Mouse (Mus musculus) lung, postnatal 36 days (tissue): ENCODE measurements around the gene Ccdc137.

Experiments used
- DNase-seq: peaks from one replicate; pipeline ENCODE4 v3.0.0; 2022; ENCODE audit warnings: mixed read lengths

Gene Ccdc137

DNA sequence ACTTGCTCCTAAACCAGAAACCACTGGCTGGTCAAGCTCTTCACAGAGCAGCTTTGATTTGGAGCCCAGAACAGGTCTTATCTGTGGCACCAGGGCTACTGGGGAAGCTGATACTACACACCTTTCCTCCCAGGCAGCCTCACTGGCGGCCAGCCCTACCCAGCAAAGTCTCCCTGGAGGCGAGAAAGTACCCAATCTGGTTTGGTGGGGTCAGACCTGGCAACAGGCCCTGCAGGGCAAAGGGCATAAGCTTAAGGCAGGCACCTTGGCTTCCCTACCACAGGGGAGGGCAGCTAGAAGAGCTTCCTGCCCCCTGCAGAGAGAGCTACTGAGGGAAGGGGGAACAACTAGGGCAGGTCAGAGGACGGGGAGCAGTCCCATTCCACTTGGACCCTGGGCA is 42.4 kb downstream of the Ccdc137 start:
- DNase-seq = peak; percentile 85

DNA sequence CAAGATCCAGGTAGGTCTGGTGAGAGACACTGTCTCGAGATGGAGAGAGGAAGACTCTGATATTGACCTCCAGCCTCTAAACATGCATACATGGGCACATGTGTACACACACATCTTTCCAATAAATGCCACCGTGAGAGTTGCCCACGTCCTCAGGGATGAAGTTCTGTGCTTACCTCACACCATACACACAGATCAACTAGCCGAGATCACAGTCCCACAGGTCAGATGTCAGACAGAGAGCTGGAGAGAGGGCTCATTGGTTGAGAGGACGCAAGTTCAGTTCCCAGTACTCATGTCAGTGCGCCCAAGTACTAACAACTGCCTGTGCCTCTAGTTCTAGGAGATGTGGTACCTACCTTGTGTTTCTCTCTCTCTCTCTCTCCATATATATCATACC is 43.1 kb downstream of the Ccdc137 start:
- DNase-seq = no peak

DNA sequence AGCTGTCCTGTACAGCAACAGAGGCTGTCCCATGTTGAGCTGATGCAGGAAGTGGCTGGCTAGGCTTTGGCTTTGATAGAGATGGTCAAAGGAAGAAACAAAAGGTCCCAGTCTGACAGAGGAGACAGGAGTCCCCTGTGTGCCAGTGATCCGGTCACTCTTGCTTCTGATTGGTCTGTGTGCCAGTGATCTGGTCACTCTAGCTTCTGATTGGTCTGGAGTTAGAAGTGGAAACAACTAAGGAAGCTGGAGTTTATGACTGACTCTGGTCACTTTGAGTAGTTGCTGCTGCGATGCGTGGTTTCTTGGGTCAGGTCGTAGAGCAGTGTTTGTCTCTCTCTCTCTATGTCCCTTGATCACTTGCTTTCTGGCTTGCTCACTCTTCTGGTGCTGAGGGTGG is 43.8 kb downstream of the Ccdc137 start:
- no peak for DNase-seq

DNA sequence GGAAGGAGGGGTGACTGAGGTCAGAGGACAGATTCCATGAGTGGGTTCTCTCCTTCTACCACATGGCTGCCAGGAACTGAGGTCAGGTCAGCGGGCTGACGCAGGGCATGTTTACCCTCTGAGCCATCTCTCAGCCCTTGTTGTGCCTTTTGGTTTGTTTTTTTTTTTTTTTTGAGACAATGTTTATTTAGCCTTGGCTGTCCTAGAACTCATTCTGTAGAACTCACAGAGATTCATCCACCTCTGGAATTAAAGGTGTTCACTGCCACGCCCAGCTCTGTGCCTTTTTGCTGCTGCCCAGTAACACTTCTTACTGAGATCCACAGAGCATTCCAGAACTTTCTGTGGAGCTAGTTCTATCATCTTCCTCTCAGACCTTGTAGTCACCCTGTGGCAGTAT is 47.7 kb downstream of the Ccdc137 start:
- DNase-seq = no peak

DNA sequence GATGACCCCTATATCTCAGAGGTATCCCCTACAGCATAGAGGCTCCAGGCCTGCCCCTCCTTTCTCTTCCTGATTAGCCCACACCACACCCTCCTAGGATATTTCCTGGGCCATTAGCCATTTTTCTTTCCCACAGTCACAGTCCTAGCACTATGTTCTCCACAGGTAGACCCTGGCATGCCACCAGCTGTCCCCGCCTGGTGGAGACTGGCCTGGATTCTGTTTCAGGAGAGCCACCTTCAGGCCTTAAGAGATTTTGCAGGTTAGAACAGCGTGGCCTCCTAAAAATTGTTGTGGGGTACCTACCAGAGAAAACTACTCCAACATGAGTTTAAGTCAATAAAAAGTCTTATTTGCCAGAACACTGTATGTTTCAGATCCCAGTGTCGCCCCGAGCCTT is 49.0 kb downstream of the Ccdc137 start:
- peak; percentile 79 for DNase-seq

DNA sequence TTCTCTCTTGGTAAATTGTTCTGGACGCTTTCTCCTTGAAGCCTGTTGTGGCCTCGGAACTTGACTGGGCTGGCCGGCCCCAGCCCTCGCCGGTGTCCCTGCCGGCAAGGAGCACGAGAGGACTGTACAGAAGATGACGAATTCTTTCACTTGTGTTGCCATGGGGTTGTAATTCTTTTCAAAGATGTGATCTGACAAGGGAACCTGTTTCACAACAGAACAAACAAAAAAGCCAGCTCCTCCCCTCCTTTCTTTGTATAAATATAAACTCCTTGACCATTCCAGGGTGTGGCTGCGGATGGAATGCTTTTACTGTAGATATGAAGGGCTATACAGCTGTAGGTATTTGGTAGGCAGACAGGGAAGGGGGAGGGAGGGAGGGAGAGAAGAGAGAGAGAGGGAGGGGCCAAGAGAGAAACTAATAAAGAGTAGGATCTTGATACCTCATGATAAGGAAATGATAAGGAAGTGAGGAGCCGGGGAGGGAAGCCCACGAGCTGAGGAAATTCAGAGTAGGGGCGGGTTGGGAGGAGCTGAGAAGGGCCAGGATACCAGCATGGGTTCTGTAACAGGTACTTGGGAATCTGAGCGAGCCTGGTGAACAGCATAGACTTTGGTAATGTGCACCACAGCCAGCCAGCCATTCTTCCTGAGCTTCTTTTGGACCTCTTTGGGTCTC is 49.8 kb downstream of the Ccdc137 start:
- peak; percentile 86 for DNase-seq

DNA sequence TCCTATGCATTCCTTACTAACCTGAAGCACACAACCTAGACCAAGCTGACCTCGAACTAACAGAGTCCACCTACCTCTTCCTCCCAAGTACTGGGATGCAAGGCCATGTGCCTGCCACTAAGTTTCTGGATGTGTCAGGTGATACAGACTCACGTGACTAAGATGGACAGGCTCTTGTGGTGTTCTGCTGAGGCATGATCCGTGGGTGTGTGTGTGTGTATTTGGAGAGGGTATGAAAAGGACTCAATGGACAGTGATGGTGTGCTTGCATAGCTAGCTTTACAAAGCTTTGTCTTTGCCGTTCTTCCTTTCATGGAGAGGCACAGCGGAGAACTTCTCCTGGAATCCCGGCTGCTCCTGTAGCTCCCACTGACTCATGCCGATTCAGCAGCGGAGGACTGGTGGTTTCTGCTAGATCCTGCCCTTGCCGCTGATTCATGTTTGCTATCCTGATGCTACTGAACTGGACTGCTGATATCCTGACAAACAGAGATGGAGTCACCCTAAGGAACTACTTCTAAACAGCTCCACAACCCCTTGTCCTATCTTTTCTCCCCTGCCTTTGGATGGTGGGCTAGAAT is 50.5 kb downstream of the Ccdc137 start:
- DNase-seq = no peak

DNA sequence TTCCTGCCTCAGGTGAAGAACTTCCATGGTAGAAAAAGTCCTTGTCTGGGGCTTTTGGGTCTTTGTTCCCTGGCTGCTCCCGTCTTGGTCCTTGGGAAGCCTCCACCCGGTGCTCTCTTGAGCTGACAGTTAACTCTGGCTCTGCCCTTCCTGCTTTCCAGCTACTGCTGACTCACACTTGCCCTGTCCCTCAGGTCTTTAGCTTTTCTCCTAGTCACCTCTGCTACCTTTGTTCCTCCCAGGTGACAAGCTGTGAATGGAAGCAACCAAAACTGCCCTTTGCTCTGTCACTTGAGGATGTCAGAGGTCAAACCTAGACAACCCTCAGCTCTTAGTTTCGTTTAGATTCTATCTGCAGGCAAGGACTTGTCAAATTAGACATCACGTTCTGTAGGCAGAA is 52.0 kb downstream of the Ccdc137 start:
- DNase-seq = no peak

DNA sequence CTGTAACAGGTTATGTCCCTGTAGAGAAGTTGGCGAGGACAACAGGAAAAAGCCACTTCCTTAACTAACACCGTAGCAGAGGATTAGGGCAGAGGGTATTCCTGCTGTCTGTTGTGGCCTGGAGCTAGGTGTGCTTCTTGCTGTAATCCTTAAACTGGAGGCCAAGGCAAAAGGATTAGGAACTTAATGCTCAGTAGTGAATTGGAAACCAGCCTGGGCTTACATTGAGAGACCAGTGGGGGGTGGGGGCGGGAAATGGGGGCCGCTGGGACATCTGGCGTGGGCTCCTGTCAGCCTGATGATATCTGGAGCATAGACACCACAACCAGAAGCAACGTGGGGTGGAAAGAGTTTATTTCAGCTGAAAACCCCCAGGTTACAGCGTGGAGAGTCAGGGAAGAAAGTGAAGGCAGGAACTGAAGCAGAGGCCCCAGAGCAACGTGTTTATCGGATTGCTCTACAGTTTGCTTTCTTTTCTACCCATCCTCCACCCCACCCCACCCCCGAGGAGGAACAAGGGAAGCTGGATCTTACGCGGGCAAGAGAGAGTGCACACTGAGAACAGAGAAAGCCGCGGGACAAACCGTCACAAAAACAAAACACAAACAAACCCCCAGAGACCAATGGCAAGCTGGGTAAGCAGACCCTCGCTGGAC is 52.6 kb downstream of the Ccdc137 start:
- no peak for DNase-seq

DNA sequence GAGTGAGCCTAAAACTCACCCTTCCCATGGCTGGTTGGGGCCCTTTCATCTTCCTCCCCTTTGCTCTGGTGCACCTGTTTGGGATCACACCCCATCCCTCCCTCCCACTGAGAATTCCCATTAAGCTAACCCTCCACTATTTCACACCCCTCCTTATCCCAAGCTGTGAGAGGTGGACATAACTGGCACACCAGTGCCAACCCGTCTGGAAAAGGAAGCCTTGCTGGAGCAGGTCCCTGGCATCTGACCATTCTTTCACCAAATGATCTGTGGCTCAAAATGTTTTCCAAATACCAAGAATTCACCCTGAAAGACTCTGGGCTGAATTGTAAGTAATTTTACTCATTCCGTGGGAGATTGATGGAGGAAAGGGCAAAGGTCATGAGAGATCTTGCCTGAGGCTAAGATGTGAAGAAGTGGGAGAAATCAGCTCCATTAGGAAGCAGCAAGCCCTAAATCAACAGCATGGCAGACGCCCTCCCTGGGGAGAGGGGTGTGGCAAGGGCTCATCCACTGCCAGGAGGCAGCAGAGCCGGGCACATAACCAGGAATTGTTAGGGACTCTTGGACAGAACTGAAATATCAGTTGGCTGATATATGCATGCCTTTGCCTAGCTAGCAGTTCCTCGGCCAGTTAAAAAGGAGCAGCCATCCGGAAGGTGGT is 55.0 kb downstream of the Ccdc137 start:
- DNase-seq = no peak
